Mouse (Mus musculus) liver, embryonic 14.5 days (tissue): ENCODE data around the gene Dpagt1. TPM values are rescaled to one million over a fixed set of nuclear protein-coding genes. Genes with fewer than 3 reads are reported as not detected.

ENCODE experiments used
- ATAC-seq: fragments of 200-750 bp; cut with Nextera tagmentation; 2 replicates; pipeline ENCODE4 v1.8.0; 2017; ENCODE audit warnings: moderate number of reproducible peaks, mild to moderate bottlenecking, moderate library complexity; ENCODE audit not compliant: insufficient read depth
- DNase-seq, 3 experiments: peaks; one replicate each; pipeline ENCODE4 v3.0.0-alpha.2; 2012 to 2013; ENCODE audit warnings: low read depth in 3 of 3, low spot score in 3 of 3
- H3K27ac ChIP-seq: fragments of 300-500 bp; sonication (generic); 2 replicates; pipeline ENCODE4 v1.5.1; 2014; ENCODE audit warnings: moderate library complexity, mild to moderate bottlenecking, control low read depth, inconsistent platforms
- H3K27me3 ChIP-seq: fragments of 300-500 bp; sonication (generic); 2 replicates; pipeline ENCODE4 v1.6.1; 2014; ENCODE audit warnings: mild to moderate bottlenecking, low read length, moderate library complexity; ENCODE audit not compliant: control insufficient read depth, insufficient read depth
- H3K36me3 ChIP-seq: fragments of 300-500 bp; sonication (generic); replicated peaks from 2 replicates; pipeline ENCODE4 v1.6.1; 2014; ENCODE audit warnings: low read depth; ENCODE audit not compliant: control insufficient read depth, insufficient read depth
- H3K4me1 ChIP-seq, 2 experiments: fragments of 200-500 bp in 1 of 2; fragments of 300-500 bp in 1 of 2; sonication (generic) in 1 of 2; replicated peaks; 2 replicates each; pipeline ENCODE4 v1.6.1; 2012 to 2014; ENCODE audit warnings: antibody characterized with exemption in 1 of 2, inconsistent platforms in 1 of 2, low read length in 1 of 2; ENCODE audit not compliant: control insufficient read depth in 2 of 2, insufficient read depth in 2 of 2
- H3K4me2 ChIP-seq: fragments of 300-500 bp; sonication (generic); 2 replicates; pipeline ENCODE4 v1.6.1; 2014; ENCODE audit warnings: low read depth, mild to moderate bottlenecking, control low read depth, moderate library complexity
- H3K4me3 ChIP-seq, 2 experiments: fragments of 200-500 bp in 1 of 2; fragments of 300-500 bp in 1 of 2; sonication (generic) in 1 of 2; 2 replicates each; pipeline ENCODE4 v1.5.1; 2012 to 2014; ENCODE audit warnings: low read depth in 2 of 2, low read length in 2 of 2, mild to moderate bottlenecking in 2 of 2, control low read depth in 1 of 2, inconsistent platforms in 1 of 2, moderate library complexity in 1 of 2; ENCODE audit not compliant: insufficient read depth in 1 of 2
- H3K9ac ChIP-seq: fragments of 300-500 bp; sonication (generic); replicated peaks from 2 replicates; pipeline ENCODE4 v1.6.1; 2014; ENCODE audit warnings: mild to moderate bottlenecking, control low read depth, moderate library complexity
- H3K9me3 ChIP-seq: fragments of 300-500 bp; sonication (generic); 2 replicates; pipeline ENCODE4 v1.6.1; 2016; ENCODE audit warnings: low read length, mixed read lengths; ENCODE audit not compliant: control insufficient read depth
- CTCF ChIP-seq: IDR thresholded peaks from 2 replicates; pipeline ENCODE4 v1.5.1; 2016; ENCODE audit warnings: antibody characterized with exemption, low read depth, control low read depth
- EP300 ChIP-seq: IDR thresholded peaks from 2 replicates; pipeline ENCODE4 v1.6.1; 2016; ENCODE audit warnings: antibody characterized with exemption, low read depth
- WGBS: fragments of 180-500 bp; shearing (Covaris S2); extraction: QIAGEN DNeasy Blood & Tissue Kit; methylation state at CpG from one replicate; pipeline ENCODE4 v1.1.7; 2014; ENCODE audit not compliant: insufficient replicate concordance; 5-methylcytosine and 5-hydroxymethylcytosine counted together
- polyA plus RNA-seq, 2 experiments: library from polyadenylated mRNA; depleted of rRNA in 1 of 2; stranded (reverse) in 1 of 2; unstranded in 1 of 2; fragments of >200 nt; fragmentation: Nextera tagmentation in 1 of 2; extraction: Ambion mirVana in 1 of 2; gene quantifications; 2 replicates each; pipeline versions ENCODE4 v1.2.1 to v1.2.3; 2012 to 2014

The Dpagt1 gene
- polyA plus RNA-seq, 2 experiments: 16.4 to 20.2 TPM

- Histone ChIP-seq H3K4me3 (no peak overlapping the region), H3K9ac (no peak overlapping the region), H3K27me3 (no peaks in the 10 kb centered on the region), H3K9me3 (no peaks in the 10 kb centered on the region), H3K27ac (peak overlapping the region; percentile 17), H3K36me3 (peaks cover 17% of the 10 kb centered on the region), H3K4me1 (peaks cover 11 to 13% of the 10 kb centered on the region in 2 experiments), H3K4me2 (peak overlapping the region; percentile 81; the same call in 1 of the 2 replicates)
- no peak for TF ChIP-seq CTCF
- TF ChIP-seq EP300: no peak
- ATAC-seq: no peak
- 81% methylated on average over 6 of the region's 6 CpGs for WGBS
- no peak for DNase-seq
Measured at GRCm38 (mm10) chr9:44306532-44306931, 19.3 kb upstream of the Dpagt1 start.

DNA sequence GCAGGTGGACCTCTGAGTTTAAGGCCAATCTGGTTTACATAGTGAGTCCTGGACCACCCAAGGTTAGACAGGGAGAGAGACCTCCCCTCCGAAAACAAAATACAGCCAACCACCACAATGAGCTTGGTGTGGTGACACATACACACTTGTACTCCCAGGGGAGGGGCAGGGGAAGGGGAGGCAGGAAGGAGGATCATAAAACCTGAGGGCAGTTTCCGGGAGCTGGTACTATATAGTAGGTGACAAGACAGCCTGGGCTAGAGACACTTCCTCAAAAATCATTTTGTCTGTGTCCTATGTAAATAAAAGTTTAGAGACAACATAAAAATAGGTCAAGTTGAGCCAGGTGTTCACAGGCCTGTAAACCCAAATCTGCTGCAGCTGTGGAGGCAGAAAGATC is 18.6 kb upstream of the Dpagt1 start:
- Histone ChIP-seq H3K4me1 (peaks cover 11 to 14% of the 10 kb centered on the region in 2 experiments), H3K9me3 (no peaks in the 10 kb centered on the region), H3K4me2 (no peak overlapping the region), H3K36me3 (peaks cover 10% of the 10 kb centered on the region), H3K27me3 (no peaks in the 10 kb centered on the region), H3K27ac (no peak overlapping the region), H3K9ac (no peak overlapping the region), H3K4me3 (no peak overlapping the region)
- no peak for TF ChIP-seq EP300
- TF ChIP-seq CTCF: no peak
- 53% methylated on average over 2 of the region's 2 CpGs for WGBS
- DNase-seq (no peak), ATAC-seq (no peak)

GRCm38 (mm10) chr9:44309756-44310155 is 16.1 kb upstream of the Dpagt1 start:
- peaks cover 6 to 8% of the 10 kb centered on the region in 2 experiments for H3K4me1 ChIP-seq
- DNase-seq (no peak), ATAC-seq (no peak)
- TF ChIP-seq CTCF (no peak), EP300 (no peak)
- no peak overlapping the region for H3K27ac ChIP-seq
- peaks cover 22% of the 10 kb centered on the region for H3K36me3 ChIP-seq
- WGBS: 68% methylated on average over 3 of the region's 3 CpGs
- no peak overlapping the region for H3K4me2 ChIP-seq
- H3K9ac ChIP-seq: no peak overlapping the region
- H3K4me3 ChIP-seq: no peak overlapping the region
- no peaks in the 10 kb centered on the region for H3K9me3 ChIP-seq
- no peaks in the 10 kb centered on the region for H3K27me3 ChIP-seq

GRCm38 (mm10) chr9:44310750-44311135 is 15.1 kb upstream of the Dpagt1 start:
- ATAC-seq (no peak), DNase-seq (no peak)
- WGBS: 51% methylated on average over 10 of the region's 10 CpGs
- no peak overlapping the region for H3K9ac ChIP-seq
- H3K4me2 ChIP-seq: peak overlapping the region; percentile 2; the same call in 1 of the 2 replicates
- H3K36me3 ChIP-seq: peaks cover 32% of the 10 kb centered on the region
- no peak for TF ChIP-seq CTCF
- TF ChIP-seq EP300: no peak
- H3K27ac ChIP-seq: no peak overlapping the region
- H3K4me3 ChIP-seq: no peak overlapping the region
- no peaks in the 10 kb centered on the region for H3K27me3 ChIP-seq
- no peaks in the 10 kb centered on the region for H3K9me3 ChIP-seq
- H3K4me1 ChIP-seq: peaks cover 6 to 8% of the 10 kb centered on the region in 2 experiments

DNA sequence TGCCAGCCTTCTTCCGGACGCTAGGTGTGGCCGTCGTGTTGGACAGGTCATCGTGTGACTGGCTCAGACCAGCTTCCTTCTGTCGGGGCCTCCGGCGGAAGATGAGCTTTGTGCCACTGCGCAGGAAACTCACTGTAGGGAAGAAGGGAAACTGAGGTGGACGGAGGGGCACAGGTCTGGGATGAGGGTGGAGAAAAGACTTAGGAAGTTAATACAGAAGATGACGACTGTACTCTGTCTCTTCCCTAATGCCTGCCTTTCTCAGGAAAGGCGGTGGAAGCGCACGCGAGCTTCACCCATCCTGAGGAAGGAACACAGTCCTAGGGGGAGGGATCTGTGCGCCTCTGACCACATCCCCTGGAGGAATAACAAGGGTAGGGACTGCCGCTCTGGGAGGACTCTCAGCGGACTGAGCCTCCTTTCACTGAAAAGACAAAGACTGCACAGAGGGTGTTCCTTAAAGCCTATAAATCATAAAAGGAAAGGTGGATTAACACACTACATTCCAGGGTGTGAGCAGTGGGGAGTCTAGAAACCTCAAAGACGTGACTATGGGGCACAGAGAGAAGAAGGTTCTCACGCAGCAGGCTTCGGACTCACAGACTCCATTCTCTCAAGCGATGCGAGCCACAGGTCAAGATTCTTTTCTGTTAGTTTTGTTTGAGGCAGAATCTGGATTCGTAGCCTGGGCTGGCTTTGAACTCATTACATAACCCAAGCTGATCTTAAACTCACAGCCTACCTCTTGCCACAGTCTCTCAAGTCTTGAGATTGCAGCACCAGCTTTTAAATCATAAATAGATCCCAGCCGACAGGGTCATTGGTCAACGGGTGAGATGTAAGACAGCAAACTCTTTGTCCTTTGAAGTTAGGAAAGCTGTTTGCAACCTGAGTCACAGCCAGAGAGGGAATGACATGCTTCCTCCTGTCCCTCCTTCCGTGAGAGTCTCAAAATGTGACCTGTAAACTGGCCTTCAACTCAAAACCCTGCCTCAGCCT is 14.4 kb upstream of the Dpagt1 start:
- Histone ChIP-seq H3K4me2 (peak overlapping the region; percentile 2; the same call in 1 of the 2 replicates), H3K9me3 (no peaks in the 10 kb centered on the region), H3K4me1 (peaks cover 3 to 5% of the 10 kb centered on the region in 2 experiments), H3K27me3 (no peaks in the 10 kb centered on the region), H3K27ac (no peak overlapping the region), H3K4me3 (no peak overlapping the region), H3K36me3 (peaks cover 39% of the 10 kb centered on the region), H3K9ac (no peak overlapping the region)
- ATAC-seq (no peak), DNase-seq (no peak)
- 39% methylated on average over 27 of the region's 27 CpGs for WGBS
- TF ChIP-seq EP300 (no peak), CTCF (no peak)
